Mouse (Mus musculus) MN1 (cell line): ENCODE results near the gene Immp2l.
"Not testable (repeated sequence)": the region's sequence is repeated elsewhere in the genome, so short reads cannot be mapped to it uniquely, and the experiment has no call there.

Experiments used
- DNase-seq: peaks from one replicate; pipeline ENCODE4 v3.0.0-alpha.2; 2016; ENCODE audit warnings: low spot score

The Immp2l gene

GRCm38 (mm10) chr12:41842694-41843329 lies 818.9 kb downstream of the Immp2l start:
- DNase-seq: no peak

DNA sequence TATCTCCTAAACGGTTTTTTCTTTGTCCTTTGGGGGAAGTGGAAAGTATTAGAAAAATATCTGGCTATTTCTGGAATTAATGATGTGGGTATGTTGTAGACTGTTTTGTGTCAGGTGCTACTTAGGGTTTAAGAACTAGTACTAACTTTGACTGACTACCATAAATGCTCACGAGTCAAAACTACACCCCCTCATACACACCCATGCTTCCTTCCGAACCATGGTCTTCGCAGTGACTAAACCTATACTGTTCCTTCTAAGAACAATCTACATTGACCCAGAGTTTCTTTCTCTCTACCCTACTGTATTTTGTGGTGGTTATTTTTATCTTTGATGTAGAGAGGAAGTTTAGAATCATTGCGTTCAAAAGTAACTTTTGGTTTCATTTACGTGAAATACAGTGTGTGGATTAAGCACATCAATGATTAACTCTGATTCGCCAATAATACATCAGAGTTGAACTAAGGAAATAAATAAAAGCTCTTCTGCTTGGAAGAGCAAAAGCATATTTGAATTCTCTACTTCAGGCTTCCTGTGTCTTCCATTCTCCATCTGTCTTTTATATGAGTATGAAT lies 828.1 kb downstream of the Immp2l start:
- DNase-seq: no peak

GRCm38 (mm10) chr12:41859652-41860051 lies 835.8 kb downstream of the Immp2l start:
- DNase-seq: not testable (repeated sequence)

- no peak for DNase-seq
Observed at GRCm38 (mm10) chr12:41868317-41868716, 844.4 kb downstream of the Immp2l start.

DNA sequence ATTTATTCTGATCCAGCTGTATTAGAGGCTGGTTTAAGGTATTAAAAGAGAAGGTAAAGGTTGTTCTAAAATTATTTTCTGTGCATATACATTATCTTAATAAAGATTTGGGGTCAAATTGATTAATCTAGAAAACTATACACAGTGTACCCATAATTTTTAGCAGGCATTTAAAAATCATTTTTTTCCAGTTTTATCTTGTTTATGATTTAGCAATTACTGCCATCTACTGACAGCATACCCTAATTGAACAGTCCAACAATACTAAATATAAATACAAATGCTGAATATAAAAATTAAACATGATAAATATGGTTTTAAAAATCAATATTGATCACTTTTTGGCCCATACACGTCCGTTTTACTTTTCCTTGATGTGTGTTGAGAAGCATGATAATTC lies 850.1 kb downstream of the Immp2l start:
- no peak for DNase-seq

GRCm38 (mm10) chr12:41877292-41877959 lies 853.5 kb downstream of the Immp2l start:
- DNase-seq: peak; percentile 90

- no peak for DNase-seq
Observed at GRCm38 (mm10) chr12:41878493-41878892, 854.6 kb downstream of the Immp2l start.

GRCm38 (mm10) chr12:41878972-41879371 lies 855.1 kb downstream of the Immp2l start:
- DNase-seq: no peak

DNA sequence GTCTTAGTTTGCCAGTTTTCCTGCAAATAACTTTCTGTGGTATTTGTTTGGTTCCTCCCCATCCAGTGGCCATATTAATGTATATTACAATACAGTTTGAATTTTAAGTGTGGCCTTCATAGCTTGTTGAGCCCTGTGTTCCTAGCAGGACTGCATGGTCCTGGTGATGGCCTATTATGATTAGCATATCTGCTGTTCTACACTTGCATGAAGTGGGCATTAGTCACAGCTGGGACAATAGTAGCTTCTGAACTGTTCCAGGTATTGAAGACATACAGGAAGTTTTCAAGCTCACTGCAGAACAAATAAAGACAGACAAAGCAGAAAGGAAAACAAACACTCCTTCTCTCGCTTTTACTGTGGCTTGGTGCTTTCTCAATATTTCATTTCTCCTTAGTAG lies 855.5 kb downstream of the Immp2l start:
- DNase-seq: no peak

GRCm38 (mm10) chr12:41880833-41881232 lies 856.9 kb downstream of the Immp2l start:
- DNase-seq: no peak

DNA sequence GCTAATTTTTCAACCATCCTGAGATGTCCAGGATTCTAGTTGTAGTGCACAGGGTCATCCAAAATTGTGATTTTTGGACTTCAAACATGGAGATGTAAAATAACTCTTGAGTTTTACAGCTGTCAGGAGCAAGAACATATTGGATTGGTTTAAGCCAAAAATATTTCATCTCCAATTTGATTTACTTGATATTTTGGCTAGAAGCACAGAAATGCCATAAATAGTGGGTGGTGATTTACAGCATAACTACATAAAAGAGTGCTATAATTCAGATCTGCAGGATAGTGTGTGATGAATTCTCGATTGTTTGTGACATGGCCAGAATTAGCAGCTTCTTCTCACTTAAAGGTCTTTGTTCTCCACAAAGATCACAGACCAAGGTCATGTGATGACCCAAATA lies 884.1 kb downstream of the Immp2l start:
- DNase-seq: no peak

GRCm38 (mm10) chr12:41911626-41912025 lies 887.7 kb downstream of the Immp2l start:
- DNase-seq: no peak

DNA sequence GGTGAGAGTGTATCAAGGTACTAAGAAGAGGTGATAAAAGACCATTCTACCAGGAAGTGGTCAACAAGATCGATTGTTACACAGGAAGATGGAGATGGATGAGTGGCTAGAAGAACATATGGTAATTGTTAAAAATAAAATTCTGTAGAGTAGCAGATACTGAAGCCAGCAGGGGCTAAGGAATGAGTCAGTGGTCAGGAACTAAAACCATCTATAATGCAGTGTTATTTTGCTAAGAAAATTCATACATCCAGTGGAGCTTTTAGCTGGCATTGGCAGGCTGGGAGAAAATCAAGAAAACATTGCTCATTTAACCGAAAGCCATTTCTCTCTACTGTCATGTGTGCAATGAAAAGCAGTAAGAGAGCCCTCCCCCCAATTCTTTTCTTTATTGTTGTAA lies 913.9 kb downstream of the Immp2l start:
- DNase-seq: no peak

- no peak for DNase-seq
Observed at GRCm38 (mm10) chr12:41941853-41942252, 918.0 kb downstream of the Immp2l start.

- DNase-seq: no peak
Observed at GRCm38 (mm10) chr12:41944079-41944672, 920.3 kb downstream of the Immp2l start.

- no peak for DNase-seq
Observed at GRCm38 (mm10) chr12:41946536-41946935, 922.6 kb downstream of the Immp2l start.

DNA sequence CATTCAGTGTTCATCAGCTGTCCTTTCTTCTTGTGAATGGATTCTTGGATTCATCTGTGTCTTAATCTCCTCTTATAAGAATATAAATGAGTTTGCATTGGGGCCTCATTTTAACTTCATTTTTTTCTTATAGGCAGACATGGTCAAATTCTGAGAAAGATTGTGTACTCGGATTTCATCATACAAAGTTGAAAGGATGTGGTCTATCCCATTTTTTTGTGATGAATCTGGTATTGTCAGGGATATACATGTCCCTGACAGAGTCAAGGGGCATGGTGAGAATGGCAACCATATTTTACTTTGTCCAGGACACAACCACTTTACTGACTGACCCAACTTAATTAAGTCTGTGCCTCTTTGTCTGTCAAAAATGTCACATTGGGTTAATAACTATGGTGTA lies 925.5 kb downstream of the Immp2l start:
- DNase-seq: no peak

GRCm38 (mm10) chr12:41949841-41950241 lies 926.0 kb downstream of the Immp2l start:
- DNase-seq: peak; percentile 23

GRCm38 (mm10) chr12:41950726-41951125 lies 926.8 kb downstream of the Immp2l start:
- no peak for DNase-seq

DNA sequence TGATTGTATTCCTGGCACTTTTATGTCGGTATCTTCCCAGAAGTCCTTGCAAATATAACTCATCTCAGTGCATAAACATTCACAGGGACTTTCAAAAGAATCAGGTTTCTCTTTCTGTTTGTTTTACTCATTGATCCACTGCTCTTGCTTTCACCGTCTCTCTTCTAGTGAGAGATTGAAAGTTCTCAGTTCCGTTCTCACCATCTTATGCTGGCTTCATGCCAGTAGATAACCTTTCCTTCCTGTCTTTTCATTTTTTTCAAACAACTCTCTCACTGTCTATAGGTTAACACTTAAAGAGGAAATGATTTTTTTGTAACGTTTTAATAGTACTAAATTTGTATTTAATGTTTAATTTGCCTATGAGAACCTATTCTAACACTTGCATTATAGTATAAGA lies 937.1 kb downstream of the Immp2l start:
- DNase-seq: no peak

- DNase-seq: no peak
Observed at GRCm38 (mm10) chr12:41991408-41991807, 967.5 kb downstream of the Immp2l start.
